Mouse (Mus musculus): ENCODE results near the gene Krt88. TPM values are rescaled to one million over a fixed set of nuclear protein-coding genes. Genes with fewer than 3 reads are reported as not detected.

Gene Krt88
- total RNA-seq, 2 experiments from 2014 or later, result not detected

DNA sequence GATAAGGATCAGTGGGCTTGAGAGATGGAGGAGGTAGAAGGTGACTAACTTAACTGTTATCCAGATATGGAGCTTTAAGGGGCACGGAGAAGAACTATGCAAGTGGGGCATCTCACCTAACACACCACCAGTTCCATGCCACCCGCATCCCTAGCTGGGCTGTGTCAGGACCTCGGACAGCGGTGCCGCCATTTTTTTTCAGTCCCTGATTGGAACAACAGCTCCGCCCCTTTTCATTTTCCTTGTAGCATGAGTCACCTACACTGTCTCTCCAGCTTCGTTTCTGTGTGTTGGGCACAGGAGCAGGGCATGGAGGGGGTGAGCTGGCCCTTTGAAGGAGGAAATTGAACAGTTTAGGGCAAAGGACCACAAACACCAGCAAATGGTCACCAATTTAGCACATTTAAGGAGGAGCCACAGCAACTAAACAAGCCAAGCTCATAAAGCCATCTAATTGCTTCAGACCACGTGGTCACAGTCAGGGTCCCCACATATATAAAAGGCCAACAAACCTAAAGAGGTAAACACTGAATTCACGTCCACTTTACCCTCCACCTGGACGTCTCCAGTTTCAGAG, 25.5 kb downstream of the Krt88 start, which contains the start of gene Krt86:
TSS of gene Krt86 (plus strand) at position 527 of the 577 bp plus-strand sequence.
- no peak for DNase-seq (ENCODE audit: low spot score in 2 of 2)

- peak; percentile 32 to 39 for DNase-seq (ENCODE audit: low spot score in 2 of 2)
Observed at GRCm38 (mm10) chr15:101479007-101479665, 31.6 kb downstream of the Krt88 start.

- DNase-seq (ENCODE audit: low spot score in 2 of 2), result no peak
Observed at GRCm38 (mm10) chr15:101479666-101480060, 32.1 kb downstream of the Krt88 start.

GRCm38 (mm10) chr15:101482056-101482455, 34.5 kb downstream of the Krt88 start:
- no peak for DNase-seq (ENCODE audit: low spot score in 2 of 2)

DNA sequence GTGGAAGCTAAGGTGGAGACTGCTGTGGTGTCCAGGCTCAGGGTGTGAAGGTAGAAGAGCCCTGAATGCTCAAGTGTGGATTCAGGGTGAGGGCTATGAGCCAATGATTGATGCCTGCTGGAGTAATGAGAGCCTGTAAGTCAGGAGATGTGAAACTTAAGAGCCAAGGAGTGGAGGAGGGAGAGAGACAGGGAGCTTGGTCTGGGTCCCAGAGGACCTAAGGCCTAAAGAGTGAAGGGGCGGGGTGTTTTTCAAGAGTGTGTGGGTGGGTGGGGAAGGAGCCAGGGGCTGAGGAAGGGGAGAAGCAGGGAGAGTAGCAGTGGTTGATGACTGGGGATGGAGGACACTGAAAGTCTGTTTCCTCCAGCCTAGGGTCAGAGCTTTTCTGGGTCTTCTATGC, 36.1 kb downstream of the Krt88 start:
- no peak for DNase-seq (ENCODE audit: low spot score in 2 of 2)

GRCm38 (mm10) chr15:101484939-101485338, 37.4 kb downstream of the Krt88 start:
- no peak for DNase-seq (ENCODE audit: low spot score in 2 of 2)

GRCm38 (mm10) chr15:101485911-101486635, 38.5 kb downstream of the Krt88 start:
- DNase-seq (ENCODE audit: low spot score in 2 of 2), result peak; percentile 7 to 34

- DNase-seq (ENCODE audit: low spot score in 2 of 2), result no peak
Observed at GRCm38 (mm10) chr15:101491431-101491830, 43.9 kb downstream of the Krt88 start, which contains the start of gene Krt83. Gene Krt83, minus strand, starts transcription at chr15:101491512.

- no peak for DNase-seq (ENCODE audit: low spot score in 2 of 2)
Observed at GRCm38 (mm10) chr15:101492718-101493117, 45.2 kb downstream of the Krt88 start.

DNA sequence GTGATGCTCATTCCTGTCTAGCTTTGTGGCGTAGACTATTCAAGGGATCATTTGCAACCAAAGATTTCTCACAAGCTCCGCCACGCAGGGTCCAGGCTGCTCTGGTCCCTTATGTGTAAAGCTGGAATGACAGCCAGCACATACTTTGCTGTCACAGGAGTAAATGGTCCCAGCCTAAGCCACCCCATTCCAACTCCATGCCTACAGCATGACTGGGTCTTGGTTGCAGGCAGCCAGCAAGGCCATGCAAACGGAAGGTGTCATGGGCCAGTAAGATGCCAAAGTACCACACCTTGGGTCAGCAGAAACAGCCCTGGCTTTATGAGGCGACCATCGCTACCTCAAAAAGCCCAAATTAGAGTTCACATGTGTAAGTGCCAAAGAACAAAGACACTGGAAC, 46.2 kb downstream of the Krt88 start:
- no peak for DNase-seq (ENCODE audit: low spot score in 2 of 2)

GRCm38 (mm10) chr15:101494203-101494602, 46.7 kb downstream of the Krt88 start:
- DNase-seq (ENCODE audit: low spot score in 2 of 2), result no peak

DNA sequence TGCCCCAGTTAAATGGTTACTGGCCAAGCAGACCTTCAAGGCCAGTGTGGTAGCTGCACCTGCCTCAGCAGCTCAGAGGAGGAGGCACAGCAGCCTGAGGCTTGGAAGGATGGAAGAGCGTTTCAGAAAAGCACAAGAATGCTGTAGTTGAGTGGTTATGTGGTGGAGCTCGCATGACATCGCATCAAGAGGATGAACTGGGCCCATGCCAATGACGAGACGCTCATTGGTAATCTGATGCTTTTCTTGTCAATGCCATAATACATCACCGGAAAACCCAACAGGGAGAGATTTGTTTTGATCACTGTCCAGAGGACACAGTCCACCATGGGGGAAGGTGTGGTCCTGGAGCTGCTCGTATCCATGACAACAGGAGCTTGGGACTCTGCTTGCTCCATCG, 47.7 kb downstream of the Krt88 start:
- DNase-seq (ENCODE audit: low spot score in 2 of 2), result no peak

DNA sequence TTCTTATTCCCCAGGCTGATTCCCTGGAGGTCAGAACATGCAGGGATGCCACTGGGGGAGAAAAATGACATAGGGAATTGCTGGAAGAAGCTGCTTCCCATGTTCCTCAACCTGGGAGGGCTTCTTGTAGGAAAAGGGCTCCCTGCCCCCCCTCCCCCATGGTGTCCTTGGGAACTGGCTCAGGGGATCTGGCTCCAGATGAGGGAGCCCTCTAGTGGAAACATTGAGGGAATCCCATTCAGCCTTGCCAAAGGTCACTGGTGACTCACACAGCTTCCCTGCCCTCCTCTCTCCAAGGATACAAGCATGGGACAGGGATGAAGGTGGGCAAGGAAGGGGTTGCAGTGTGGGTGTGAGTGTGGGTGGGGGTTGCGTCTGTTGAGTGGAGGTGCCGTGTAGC, 49.6 kb downstream of the Krt88 start:
- DNase-seq (ENCODE audit: low spot score in 2 of 2), result peak in 1 of 2 experiments; percentile 42

Other genes starting within 250 kb of the Krt88 start
- gene Grasp, start 223.6 kb upstream of the Krt88 start, total RNA-seq (2021), result 10 to 100 TPM; 75.9 to 86.7 TPM
- gene Nr4a1, start 193.5 kb upstream of the Krt88 start, total RNA-seq (2021), result 100 to 1,000 TPM in 1 of 2 experiments, 10 to 100 TPM in 1; 87.1 to 105 TPM
- gene Atg101, start 163.5 kb upstream of the Krt88 start, total RNA-seq (2021), result 10 to 100 TPM; 53.2 to 57.5 TPM
- gene 6030408B16Rik, start 154.5 kb upstream of the Krt88 start, total RNA-seq (2021), result under 1 TPM; 0.27 to 0.66 TPM
- gene Krt80, start 77.6 kb upstream of the Krt88 start, total RNA-seq (2021), result under 1 TPM; 0.25 to 0.40 TPM
- gene Krt7, start 36.7 kb upstream of the Krt88 start, total RNA-seq (2021), result not detected
- gene Krt87, start 8.9 kb upstream of the Krt88 start, total RNA-seq (2021), result under 1 TPM; 0.18 to 0.40 TPM
- not detected for gene Krt81, start 16.0 kb downstream of the Krt88 start, total RNA-seq (2021)
- under 1 TPM in 1 of 2 experiments, not detected in 1; 0.15 TPM for gene Krt86, start 25.7 kb downstream of the Krt88 start, total RNA-seq (2021)
- gene Krt83, start 43.8 kb downstream of the Krt88 start, total RNA-seq (2021), result not detected
- not detected for gene Gm49425, start 69.5 kb downstream of the Krt88 start, total RNA-seq (2021)
- gene Krt84, start 85.1 kb downstream of the Krt88 start, total RNA-seq (2021), result not detected
- gene Krt82, start 102.9 kb downstream of the Krt88 start, total RNA-seq (2021), result not detected
- gene Krt90, start 115.2 kb downstream of the Krt88 start, total RNA-seq (2021), result not detected
- not detected for gene Krt75, start 126.2 kb downstream of the Krt88 start, total RNA-seq (2021)
- gene Gm5414, start 180.4 kb downstream of the Krt88 start, total RNA-seq (2021), result not detected
- not detected for gene Gm5478, start 199.6 kb downstream of the Krt88 start, total RNA-seq (2021)
- not detected for gene Krt6b, start 232.5 kb downstream of the Krt88 start, total RNA-seq (2021)
- gene Krt6a, start 246.6 kb downstream of the Krt88 start, total RNA-seq (2021), result not detected